Mouse (Mus musculus) CD4-positive, CD25-positive, alpha-beta regulatory T cell, adult 2 months (primary cell): ENCODE data around the gene Ptprg.

Experiments used
- DNase-seq: peaks from one replicate; pipeline ENCODE4 v3.0.0-alpha.2; 2012; ENCODE audit warnings: low read depth, low spot score

Gene Ptprg

GRCm38 (mm10) chr14:11564456-11564855, 11.1 kb downstream of the Ptprg start:
- no peak for DNase-seq

DNA sequence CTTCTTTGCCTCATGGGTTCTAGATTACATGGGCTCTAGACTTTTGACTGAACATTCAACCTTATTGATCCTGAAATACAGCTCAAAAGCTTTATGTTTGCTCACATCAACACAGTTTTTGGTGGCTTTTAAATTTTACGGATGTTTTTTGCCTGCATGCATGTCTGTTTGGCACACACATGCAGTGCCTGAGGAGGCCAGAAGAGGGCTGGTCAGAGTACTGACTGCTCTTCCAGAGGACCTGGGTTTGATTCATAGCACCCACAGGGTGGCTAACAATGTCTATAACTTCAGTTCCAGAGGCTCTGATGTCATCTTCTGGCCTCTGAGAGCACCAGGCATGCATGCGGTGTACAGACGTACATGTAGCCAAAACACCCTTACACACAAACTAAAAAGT, 12.0 kb downstream of the Ptprg start:
- DNase-seq: no peak

DNA sequence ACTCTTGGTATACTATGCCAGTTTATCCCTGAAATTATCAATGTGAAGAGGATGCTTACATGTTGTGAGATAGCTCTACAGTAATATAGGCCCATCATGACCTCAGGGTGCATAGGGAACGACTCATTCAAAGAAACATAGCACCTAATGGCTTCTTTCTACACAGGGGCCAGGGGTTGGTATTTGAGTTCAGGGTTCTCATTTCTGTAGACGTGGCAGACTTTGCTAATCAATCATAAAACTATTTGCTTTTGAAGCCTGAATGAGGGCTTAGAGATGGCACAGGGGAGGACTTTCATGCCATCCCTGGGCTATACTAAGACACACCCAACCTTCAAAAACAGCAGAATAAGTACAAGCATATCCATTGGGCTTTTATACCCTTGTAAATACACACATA, 16.4 kb downstream of the Ptprg start:
- no peak for DNase-seq

DNA sequence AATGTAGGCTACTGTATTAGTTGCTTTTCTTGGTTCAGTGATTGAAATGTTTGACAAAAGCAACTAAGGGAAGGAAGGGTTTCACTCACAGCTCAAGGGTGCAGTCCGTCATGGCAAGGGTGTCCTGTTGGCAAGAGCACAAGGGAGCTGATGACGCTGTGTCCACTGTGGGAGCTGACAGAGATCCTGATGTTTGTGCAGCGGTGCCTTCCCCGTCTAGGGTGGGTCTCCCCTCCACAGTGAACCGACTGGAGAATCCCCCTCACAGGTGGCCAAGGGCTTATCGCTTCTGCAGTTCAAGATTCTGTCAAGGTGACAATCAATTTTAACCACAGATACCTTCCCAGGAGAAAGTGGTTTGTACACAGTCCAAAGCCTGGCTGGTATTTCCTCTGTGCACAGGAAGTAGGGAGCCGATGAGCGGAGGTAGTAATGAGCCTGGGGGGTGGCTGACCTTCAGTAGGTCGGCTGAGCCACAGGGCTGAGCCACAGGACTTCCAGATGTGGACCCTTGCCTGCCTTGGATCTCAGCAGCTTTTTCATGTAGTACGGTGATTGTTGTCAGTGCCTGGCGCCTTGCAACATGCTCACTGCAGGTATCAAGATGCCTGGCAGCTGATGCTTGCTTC, 18.5 kb downstream of the Ptprg start:
- no peak for DNase-seq

- no peak for DNase-seq
Measured at GRCm38 (mm10) chr14:11572395-11572784, 19.1 kb downstream of the Ptprg start.

GRCm38 (mm10) chr14:11573710-11574109, 20.4 kb downstream of the Ptprg start:
- no peak for DNase-seq

DNA sequence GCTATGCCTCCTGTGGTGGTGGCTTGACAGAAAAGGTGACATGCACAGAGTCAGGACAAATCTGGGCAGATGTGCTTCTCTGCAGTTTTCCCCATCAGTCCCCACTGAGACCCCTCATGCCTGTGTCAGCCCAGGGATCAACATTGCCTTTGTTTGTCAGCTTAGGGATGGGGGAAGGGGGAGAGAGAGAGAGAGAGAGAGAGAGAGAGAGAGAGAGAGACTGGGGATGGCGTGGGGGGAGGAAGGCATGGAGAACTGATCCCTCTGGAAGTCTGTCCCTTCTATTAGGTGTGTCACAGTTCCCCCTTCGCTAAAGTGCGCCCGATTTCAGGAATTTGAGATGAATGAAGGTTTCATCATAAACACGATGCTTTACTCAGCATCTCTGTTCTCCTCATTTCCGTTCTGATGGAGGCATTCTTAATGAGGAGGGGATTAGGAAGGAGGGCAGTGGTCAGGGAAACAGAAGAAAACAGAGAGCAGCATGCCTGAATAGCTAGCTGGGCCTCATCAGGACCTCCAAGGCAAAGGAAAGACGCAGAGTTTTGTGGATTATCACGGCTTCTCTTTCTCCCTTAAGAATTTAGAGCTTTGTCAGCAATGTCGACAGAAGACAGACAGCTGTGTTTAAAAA, 24.1 kb downstream of the Ptprg start:
- no peak for DNase-seq

DNA sequence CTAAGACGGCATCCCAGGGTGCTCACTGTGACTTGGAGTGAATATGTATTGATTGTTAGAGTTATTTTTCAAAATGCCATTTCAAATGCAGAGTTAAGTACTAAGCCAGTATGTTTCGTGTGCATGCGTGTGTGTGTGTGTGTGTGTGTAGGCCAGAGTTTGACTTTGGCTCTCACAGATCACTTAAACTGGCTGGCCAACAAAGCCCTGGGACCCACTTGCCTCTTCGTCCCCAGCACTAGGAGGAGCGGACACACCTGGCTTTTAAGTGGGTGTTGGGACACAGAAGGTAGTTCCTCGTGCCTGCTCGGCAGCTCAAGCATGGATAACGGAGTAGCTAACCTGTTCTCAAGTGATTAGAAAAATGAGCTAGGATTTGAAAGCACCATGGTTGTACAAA, 24.6 kb downstream of the Ptprg start:
- no peak for DNase-seq

DNA sequence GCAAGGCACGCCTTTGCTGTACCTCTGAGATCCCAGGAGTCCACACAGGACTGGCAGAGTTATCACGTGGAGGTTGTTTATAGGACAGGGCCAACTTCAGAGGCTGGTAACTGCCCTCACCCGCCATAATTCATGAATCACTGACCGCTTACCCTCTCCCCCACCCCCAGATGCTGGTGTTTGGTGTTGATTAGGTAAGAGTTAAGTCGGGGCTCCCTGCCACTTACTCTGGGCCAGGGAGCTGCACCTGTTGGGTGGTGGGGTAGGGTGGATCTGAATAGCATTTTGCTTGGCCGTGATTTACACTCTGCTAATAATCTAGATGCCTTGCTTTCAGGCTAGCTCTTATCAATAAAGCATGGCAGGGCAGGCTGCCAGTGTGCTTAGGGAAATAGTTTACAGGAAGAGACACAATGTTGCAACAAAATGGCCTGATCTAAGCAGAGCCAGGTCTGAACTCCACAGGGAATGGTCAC, 25.2 kb downstream of the Ptprg start:
- no peak for DNase-seq

GRCm38 (mm10) chr14:11579950-11580349, 26.6 kb downstream of the Ptprg start:
- no peak for DNase-seq

- DNase-seq: no peak
Measured at GRCm38 (mm10) chr14:11584263-11584662, 30.9 kb downstream of the Ptprg start.

DNA sequence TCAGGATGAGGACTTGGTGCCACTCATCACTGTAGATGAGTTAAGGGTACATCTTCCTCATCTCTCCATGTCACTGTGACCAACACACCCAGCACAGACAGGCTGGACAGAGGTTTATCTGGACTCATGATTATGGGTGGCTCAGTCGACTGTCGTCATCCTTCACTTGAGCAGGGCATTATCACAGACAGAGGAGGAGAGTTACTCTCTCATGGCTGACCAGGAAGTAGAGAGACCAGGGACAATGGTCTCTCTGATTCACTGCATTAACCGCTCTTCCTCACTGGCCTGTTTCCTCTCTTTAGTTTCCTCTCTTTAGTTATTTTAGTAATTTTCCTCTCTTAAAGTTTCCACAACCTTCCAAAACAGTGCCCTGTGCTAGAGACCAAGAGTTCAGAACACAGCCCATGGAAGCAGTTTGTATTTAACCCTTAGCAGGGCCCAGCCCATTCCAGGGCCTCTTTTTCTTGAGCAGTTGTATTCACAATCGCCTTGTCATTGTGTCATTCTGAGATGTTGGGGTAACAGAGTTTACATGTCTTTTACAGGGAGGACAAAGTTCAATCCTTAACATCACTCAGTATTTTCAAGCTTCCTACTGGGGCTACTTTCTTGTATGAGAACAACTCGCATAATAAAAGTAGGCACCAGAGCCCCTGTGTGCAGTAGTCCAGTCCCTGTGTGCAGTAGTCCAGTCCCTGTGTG, 31.7 kb downstream of the Ptprg start:
- DNase-seq: no peak

DNA sequence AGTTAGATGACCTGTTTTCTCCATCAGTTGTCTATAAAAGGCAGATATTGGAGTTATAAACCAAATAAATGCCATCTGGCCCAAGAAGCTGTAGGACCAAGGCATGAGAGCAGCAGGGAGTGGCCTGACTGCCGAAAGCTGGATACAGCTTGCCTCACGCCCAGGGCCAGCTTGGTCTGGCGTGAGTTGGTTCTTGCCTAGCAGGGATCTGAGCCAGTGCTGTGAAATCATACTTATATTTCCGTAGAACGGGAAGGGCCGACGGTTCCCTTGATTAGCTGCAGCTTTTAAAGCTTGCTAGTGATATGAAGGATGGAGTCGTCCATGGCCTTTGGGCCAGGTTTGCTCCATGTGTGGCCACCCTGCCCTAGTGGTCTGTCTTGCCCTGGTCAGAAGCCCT, 37.1 kb downstream of the Ptprg start:
- no peak for DNase-seq

DNA sequence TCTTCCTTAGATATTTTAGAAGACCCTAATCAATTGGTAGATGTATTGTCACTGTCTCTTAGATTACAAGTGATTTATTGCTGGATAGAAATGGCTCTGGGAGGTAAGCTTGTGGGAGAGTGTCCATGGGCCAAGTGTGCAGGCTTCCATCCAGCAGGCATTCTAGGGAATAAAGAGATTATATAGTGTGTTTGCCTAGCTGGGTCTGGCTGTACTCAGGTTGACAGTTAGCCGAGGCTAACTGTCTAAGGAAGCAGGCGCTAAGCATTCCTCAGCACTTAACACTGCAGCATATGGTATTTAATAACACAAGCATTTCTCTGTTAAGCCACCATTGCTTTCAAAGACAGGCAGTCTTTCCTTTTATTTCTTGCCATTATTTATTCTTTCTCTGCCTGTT, 39.3 kb downstream of the Ptprg start:
- no peak for DNase-seq

DNA sequence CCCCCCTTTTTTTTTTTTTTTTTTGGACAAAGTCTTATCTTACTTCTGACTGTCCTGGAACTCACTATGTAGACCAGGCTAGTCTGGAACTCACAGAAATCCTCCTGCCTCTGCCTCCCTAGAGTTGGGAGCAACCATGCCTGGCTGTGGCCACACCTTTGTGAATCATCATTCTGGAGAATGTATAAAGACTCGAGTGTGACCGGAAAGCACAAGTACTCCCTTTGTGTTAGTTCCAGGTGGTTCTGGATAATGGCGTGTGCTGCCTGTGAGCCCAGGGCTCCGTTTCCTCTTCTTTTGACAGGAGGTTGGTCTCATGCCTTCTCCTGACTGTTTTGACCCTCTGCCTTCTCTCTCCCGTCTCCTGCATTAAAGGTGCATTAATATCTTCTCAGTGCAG, 41.0 kb downstream of the Ptprg start:
- DNase-seq: no peak

- DNase-seq: no peak
Measured at GRCm38 (mm10) chr14:11604133-11604865, 51.0 kb downstream of the Ptprg start.

- no peak for DNase-seq
Measured at GRCm38 (mm10) chr14:11608366-11608765, 55.0 kb downstream of the Ptprg start.

GRCm38 (mm10) chr14:11609857-11610582, 56.7 kb downstream of the Ptprg start:
- DNase-seq: no peak

DNA sequence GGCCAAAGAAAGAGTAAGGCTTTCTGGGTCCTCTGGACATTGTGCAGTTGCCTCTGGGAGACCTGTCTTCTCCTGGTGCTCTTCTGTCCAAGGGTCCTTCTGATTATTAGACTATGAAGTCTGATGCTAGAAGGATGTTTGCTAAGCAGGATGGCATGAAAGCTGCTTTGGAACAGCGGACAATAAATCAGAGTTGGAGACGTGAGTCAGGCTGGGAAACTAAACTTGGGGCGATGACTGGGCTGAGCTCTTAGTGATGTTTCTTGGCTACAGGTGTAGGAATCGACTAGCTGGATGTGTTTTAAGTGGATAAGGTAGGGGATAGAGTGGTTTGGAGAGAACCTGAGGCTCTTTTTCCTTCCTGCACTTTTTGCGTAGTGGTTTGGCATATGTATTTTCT, 59.1 kb downstream of the Ptprg start:
- no peak for DNase-seq

DNA sequence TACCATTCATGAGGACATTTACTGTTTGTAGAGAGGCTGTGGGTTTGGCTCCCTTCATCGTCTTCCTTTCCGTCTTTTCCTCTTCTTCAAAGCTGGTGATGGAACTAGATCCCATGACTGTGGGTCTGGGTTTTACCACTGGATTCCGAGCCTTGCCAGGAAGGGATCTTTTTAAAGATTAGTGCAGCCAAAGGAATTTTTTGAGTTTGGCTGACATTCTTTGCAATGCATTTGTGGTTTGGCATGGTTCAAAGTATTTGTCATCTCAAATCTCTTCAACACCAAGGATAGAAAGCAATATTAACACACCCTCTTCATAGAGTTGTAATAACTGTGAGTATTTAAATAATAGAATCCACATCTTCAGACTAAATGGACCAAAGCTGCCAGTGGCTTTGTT, 59.8 kb downstream of the Ptprg start:
- DNase-seq: no peak

GRCm38 (mm10) chr14:11615697-11616096, 62.4 kb downstream of the Ptprg start:
- no peak for DNase-seq

- no peak for DNase-seq
Measured at GRCm38 (mm10) chr14:11617362-11617761, 64.0 kb downstream of the Ptprg start.
